Mouse (Mus musculus) left cerebral cortex, postnatal 25 days (tissue): Measurements from ENCODE around the gene Klk4. TPM values are rescaled to one million over a fixed set of nuclear protein-coding genes. Genes with fewer than 3 reads are reported as not detected.

ENCODE experiments used
- DNase-seq, 2 experiments: peaks; one replicate each; pipeline ENCODE4 v3.0.0; 2022; ENCODE audit warnings: low spot score in 2 of 2, mixed read lengths in 1 of 2
- intact Hi-C: fragments of 180-260 bp; cut with DNase I; formaldehyde crosslinking; loops from one replicate; pipeline ENCODE4 v1.15.1; 2025
- total RNA-seq, 2 experiments: library from RNA; stranded (reverse); gene quantifications; 2 replicates each; pipeline ENCODE4 v1.2.3; 2021

Gene Klk4
- total RNA-seq: not detected

- no peak for DNase-seq
- intact Hi-C loops: no loop called here
These were observed at the start of gene Klk4 for GRCm38 (mm10) chr7:43880912-43881311. TSS of gene Klk4 (plus strand) at chr7:43881160.

GRCm38 (mm10) chr7:43841701-43842100, 39.3 kb upstream of the Klk4 start, which contains the start of gene Klk5:
TSS of gene Klk5 (plus strand) at chr7:43841971.
- intact Hi-C loops: no loop called here
- no peak for DNase-seq

GRCm38 (mm10) chr7:43843801-43844200, 37.2 kb upstream of the Klk4 start:
- no peak for DNase-seq
- intact Hi-C loops: no loop called here

- intact Hi-C loops: no loop called here
These were observed 29.3 kb upstream of the Klk4 start for GRCm38 (mm10) chr7:43851616-43852015.

GRCm38 (mm10) chr7:43854642-43855380, 26.1 kb upstream of the Klk4 start:
- intact Hi-C loops: no loop called here

More at GRCm38 (mm10) chr7:43851616-43852015, 29.3 kb upstream of the Klk4 start:
- DNase-seq: no peak

GRCm38 (mm10) chr7:43855709-43856108, 25.3 kb upstream of the Klk4 start:
- DNase-seq: no peak
- intact Hi-C loops: no loop called here

More at GRCm38 (mm10) chr7:43854642-43855380, 26.1 kb upstream of the Klk4 start:
- DNase-seq: no peak

- no peak for DNase-seq
- intact Hi-C loops: no loop called here
These were observed 24.7 kb upstream of the Klk4 start for GRCm38 (mm10) chr7:43856307-43856706.

- intact Hi-C loops: no loop called here
- DNase-seq: no peak
These were observed 23.5 kb upstream of the Klk4 start for GRCm38 (mm10) chr7:43857501-43857900.

- intact Hi-C loops: no loop called here
- no peak for DNase-seq
These were observed 20.5 kb upstream of the Klk4 start for GRCm38 (mm10) chr7:43860411-43860810.

GRCm38 (mm10) chr7:43873237-43873636, 7.7 kb upstream of the Klk4 start:
- intact Hi-C loops: no loop called here

GRCm38 (mm10) chr7:43873674-43874073, 7.3 kb upstream of the Klk4 start:
- DNase-seq: no peak
- intact Hi-C loops: no loop called here

More at GRCm38 (mm10) chr7:43873237-43873636, 7.7 kb upstream of the Klk4 start:
- DNase-seq: peak; percentile 75 to 76

- intact Hi-C loops: no loop called here
- no peak for DNase-seq
These were observed 6.0 kb upstream of the Klk4 start for GRCm38 (mm10) chr7:43874868-43875375.

GRCm38 (mm10) chr7:43876444-43876843, 4.5 kb upstream of the Klk4 start:
- intact Hi-C loops: no loop called here
- DNase-seq: no peak

- intact Hi-C loops: no loop called here
- DNase-seq: no peak
These were observed 2.7 kb upstream of the Klk4 start for GRCm38 (mm10) chr7:43878281-43878680.

GRCm38 (mm10) chr7:43882346-43882745, 1.4 kb downstream of the Klk4 start:
- DNase-seq: no peak
- intact Hi-C loops: no loop called here

- intact Hi-C loops: no loop called here
- DNase-seq: no peak
These were observed 1.9 kb downstream of the Klk4 start for GRCm38 (mm10) chr7:43882811-43883210.

GRCm38 (mm10) chr7:43883547-43883946, 2.6 kb downstream of the Klk4 start:
- DNase-seq: peak; percentile 18 to 34
- intact Hi-C loops: no loop called here

GRCm38 (mm10) chr7:43891365-43891764, 10.4 kb downstream of the Klk4 start:
- no peak for DNase-seq
- intact Hi-C loops: loop anchor here (5.0 to 10.0 kb wide), 2 partner anchors 307 to 364 kb away; no protein-coding TSS in a partner anchor

GRCm38 (mm10) chr7:43891788-43892187, 10.8 kb downstream of the Klk4 start:
- intact Hi-C loops: loop anchor here (5.0 to 10.0 kb wide), 2 partner anchors 307 to 364 kb away; no protein-coding TSS in a partner anchor
- no peak for DNase-seq

- peak; percentile 88 to 93 for DNase-seq
- intact Hi-C loops: loop anchor here (1.0 to 10.0 kb wide), 4 partner anchors 106 to 368 kb away; no protein-coding TSS in a partner anchor
These were observed 13.9 kb downstream of the Klk4 start for GRCm38 (mm10) chr7:43894836-43895235.

- intact Hi-C loops: no loop called here
- no peak for DNase-seq
These were observed 33.9 kb downstream of the Klk4 start for GRCm38 (mm10) chr7:43914821-43915220.
